ENCODE assay signal across 14 mouse cellular contexts in genomic region chr10:90880854-90881560, GRCm38 (mm10).
DNase-seq lines count a peak whose midpoint lies in the region; ATAC-seq and TF ChIP-seq lines count a peak whose summit lies in the region.
"Had no signal": no experiment of that assay in that cellular context is flagged by ENCODE, and none has a peak within 500 bp of the region (broad histone marks: within the 10 kb centered on the region; RNA-seq: fewer than 3 reads in every experiment).

No protein-coding gene starts in this region.

- intact Hi-C loops in heart, postnatal 25 days (cut with DNase I), result no loop called here

- DNase-seq in heart, postnatal 4 days, result peak; percentile 37
- no peak for DNase-seq in heart, postnatal 25 days (ENCODE audit: low spot score)
- DNase-seq in 416B (ENCODE audit: low read depth) (peak; percentile 13), Patski (ENCODE audit: low read depth, low spot score) (no peak)
- peak; percentile 52 for DNase-seq in hindbrain, embryonic 14.5 days (ENCODE audit: low spot score)
- DNase-seq in cerebellum, postnatal 14 days, result no peak
- DNase-seq in layer of hippocampus, postnatal 10 days (ENCODE audit: low spot score in 2 of 2), result no peak
- DNase-seq in thymus, postnatal 14 days, result no peak
- DNase-seq: cerebellum, postnatal 10 days; right cerebral cortex, postnatal 14 days; thymus, postnatal 25 days had no signal

- H3K36me3 ChIP-seq in hindbrain, embryonic 14.5 days (replicated peaks; ENCODE audit: control insufficient read depth, insufficient read depth), result no peaks in the 10 kb centered on the region
- H3K36me3 ChIP-seq: limb, embryonic 13.5 days; midbrain, embryonic 10.5 days had no signal

- no peak overlapping the region for H3K4me3 ChIP-seq in hindbrain, embryonic 14.5 days (replicated peaks; ENCODE audit: low read length)
- H3K4me3 ChIP-seq: limb, embryonic 13.5 days; midbrain, embryonic 10.5 days had no signal

- TF ChIP-seq CTCF in Patski (IDR thresholded peaks at IDR 0.05), result no peak

- no peaks in the 10 kb centered on the region for H3K9me3 ChIP-seq in hindbrain, embryonic 14.5 days (ENCODE audit: control insufficient read depth, low read length)
- H3K9me3 ChIP-seq: limb, embryonic 13.5 days; midbrain, embryonic 10.5 days had no signal

- in situ Hi-C loops in Patski (cut with MboI; ENCODE audit: low pct_unique_long_range_greater_than_20kb), result no loop called here

- no peak overlapping the region for H3K4me2 ChIP-seq in hindbrain, embryonic 14.5 days (replicated peaks)
- H3K4me2 ChIP-seq: limb, embryonic 13.5 days had no signal

- peaks cover 5% of the 10 kb centered on the region; the same call in 1 of the 2 replicates for H3K4me1 ChIP-seq in hindbrain, embryonic 14.5 days (replicated peaks; ENCODE audit: control insufficient read depth, insufficient read depth, low read length)
- H3K4me1 ChIP-seq: limb, embryonic 13.5 days; midbrain, embryonic 10.5 days had no signal

- CTCF ChIA-PET in Patski (lab: Charles Lee), result no interaction called here

- WGBS in hindbrain, embryonic 14.5 days, result 30% methylated on average over 8 of the region's 8 CpGs

- H3K9ac ChIP-seq in hindbrain, embryonic 14.5 days, result no peak overlapping the region
- H3K9ac ChIP-seq: limb, embryonic 13.5 days had no signal

- no peak overlapping the region for H3K27ac ChIP-seq in hindbrain, embryonic 14.5 days
- H3K27ac ChIP-seq: limb, embryonic 13.5 days; midbrain, embryonic 10.5 days had no signal

- peak; percentile 51 for ATAC-seq in Patski
- ATAC-seq in hindbrain, embryonic 14.5 days (ENCODE audit: low FRiP score), result no peak
- ATAC-seq: inflammation-experienced regulatory T-cells, adult 6 months had no signal

- POLR2A ChIA-PET in Patski (lab: Charles Lee), result no interaction called here

- peaks cover 18% of the 10 kb centered on the region for H3K27me3 ChIP-seq in Patski
- no peaks in the 10 kb centered on the region for H3K27me3 ChIP-seq in hindbrain, embryonic 14.5 days (ENCODE audit: control insufficient read depth, insufficient read depth, low read length)
- H3K27me3 ChIP-seq: limb, embryonic 13.5 days had no signal

Comparison
In these comparisons a context has a peak if more than half of its experiments do, and no peak if none do; other contexts are left out.
1. DNase-seq: peak in heart, postnatal 4 days (single experiment), 416B (single experiment) and hindbrain, embryonic 14.5 days (single experiment); none in heart, postnatal 25 days (single experiment), Patski (single experiment), cerebellum, postnatal 14 days (0 of 2), layer of hippocampus, postnatal 10 days (0 of 2) and thymus, postnatal 14 days (single experiment).